Mouse (Mus musculus) layer of hippocampus, adult 9-10 months (tissue): Measurements from ENCODE around the gene Ms4a10.

Experiments used
- DNase-seq: peaks from one replicate; pipeline ENCODE4 v3.0.0; 2022; ENCODE audit warnings: low spot score

The Ms4a10 gene

DNA sequence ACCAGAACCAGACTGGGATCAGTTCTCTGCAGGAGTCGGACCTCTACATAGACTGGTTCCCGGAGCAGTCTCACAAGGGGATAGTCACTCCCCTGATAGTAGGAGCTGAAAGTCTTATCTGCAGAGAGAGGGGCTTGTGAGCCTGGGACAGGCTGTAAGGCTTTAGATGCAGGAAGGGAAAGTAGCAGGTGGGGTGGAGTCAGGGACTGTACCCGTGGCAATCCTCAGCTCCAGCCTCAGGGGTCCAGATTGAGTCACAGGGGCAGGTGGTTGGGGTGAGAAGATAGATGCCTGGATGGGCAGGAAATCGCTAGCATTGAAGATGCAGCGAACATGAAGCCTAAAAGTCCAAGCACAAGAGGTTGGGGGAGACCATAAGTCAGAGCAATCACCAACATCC, 58.0 kb downstream of the Ms4a10 start:
- no peak for DNase-seq

- no peak for DNase-seq
Measured at GRCm38 (mm10) chr19:10914870-10915269, 59.6 kb downstream of the Ms4a10 start.

DNA sequence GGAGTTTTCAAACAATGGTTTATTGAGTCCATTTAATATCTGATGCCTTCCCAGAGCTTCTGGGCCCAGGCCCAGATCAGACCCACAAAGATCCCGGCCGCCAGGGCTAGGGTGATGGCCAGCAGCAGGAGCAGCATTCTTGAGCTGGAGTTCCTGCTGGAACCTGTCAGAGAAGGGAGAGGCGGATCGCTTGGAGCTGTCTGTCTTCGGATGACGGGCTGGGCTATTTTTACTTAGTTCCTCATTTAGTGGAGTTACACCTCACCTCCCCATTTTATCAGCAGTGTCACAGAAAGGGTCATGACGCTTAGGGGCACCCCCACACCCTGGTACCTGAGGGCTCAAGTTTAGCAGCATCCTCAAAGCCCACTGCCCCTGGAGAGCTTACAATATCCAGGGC, 60.2 kb downstream of the Ms4a10 start:
- DNase-seq: no peak
